Mouse (Mus musculus) fat pad, adult 2 months (tissue): Measurements from ENCODE around the gene Flt4.

Experiments
- DNase-seq: peaks from one replicate; pipeline ENCODE4 v3.0.0-alpha.2; 2011; ENCODE audit warnings: low read depth, low spot score; ENCODE audit errors: extremely low read depth

The Flt4 gene

DNA sequence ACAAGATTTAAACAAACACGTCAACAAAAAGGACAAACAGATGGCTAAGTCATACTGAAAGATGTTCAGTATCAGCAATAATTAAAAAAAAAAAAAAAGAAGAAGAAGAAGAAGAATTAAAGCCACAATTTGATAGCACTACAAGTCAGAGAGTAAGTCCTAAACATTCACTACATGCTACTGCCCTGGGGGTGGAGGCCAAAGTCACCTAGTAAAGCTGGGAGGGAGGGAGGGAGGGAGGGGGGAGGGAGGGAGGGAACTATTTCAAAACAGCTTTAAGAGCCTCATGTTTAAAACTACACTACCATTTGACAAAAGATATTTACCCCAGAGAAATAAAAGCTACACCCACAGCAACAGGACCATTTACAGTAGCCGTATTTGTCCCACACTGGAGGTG is 86.6 kb downstream of the Flt4 start:
- peak; percentile 7 for DNase-seq

DNA sequence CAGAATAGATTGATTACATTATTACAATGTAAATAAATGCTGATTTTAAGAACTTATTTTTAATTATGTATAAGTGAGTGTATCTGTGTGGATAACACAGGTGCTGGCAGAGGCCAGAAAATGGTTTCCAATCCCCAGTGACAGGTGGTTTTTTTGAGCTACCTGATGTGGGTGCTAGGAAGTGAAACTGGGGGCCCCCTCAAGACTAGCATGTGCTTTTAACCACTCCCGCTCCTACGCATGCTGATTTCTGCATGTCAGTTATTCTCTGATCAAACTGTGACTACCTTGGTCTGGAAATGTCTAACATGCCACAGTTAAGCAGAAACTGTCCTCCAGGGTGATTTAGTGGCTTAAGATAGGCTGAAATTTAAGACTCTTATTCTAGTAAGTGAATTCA is 87.4 kb downstream of the Flt4 start:
- no peak for DNase-seq

DNA sequence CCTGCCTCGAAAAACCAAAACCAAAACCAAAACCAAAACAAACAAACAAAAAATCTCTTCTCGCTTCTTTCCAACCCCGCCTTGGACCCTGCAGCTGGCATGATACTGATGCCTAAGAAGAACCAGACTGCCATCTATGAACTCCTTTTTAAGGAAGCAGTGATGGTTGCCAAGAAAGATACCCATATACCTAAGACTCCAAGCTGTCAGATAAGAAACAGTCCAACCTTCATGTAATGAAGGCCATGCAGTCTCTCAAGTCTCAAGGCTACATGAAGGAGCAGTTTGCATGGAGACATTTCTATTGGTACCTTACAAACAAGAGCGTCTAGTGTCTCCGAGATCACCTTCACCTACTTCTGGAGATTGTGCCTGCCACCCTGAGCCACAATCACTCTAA is 88.7 kb downstream of the Flt4 start:
- no peak for DNase-seq

DNA sequence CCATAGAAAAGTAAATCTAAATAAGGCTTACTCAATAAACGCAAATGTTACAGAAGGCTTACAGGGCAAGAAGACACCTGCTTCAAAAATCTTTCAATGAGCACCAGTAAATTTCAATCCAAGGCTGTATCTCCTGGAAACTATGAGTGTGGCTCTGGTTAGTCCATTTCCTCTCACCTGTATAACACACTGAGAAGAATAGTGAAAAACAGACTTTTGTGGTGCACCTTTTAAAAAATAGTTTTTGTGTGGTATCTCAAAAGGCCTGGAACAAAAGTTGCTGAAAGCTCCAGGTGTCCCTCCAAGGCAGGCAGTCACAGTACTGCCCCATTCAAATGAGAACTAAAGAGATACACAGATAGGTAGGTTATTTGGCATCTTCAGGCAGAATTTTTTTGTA is 90.0 kb downstream of the Flt4 start:
- no peak for DNase-seq

DNA sequence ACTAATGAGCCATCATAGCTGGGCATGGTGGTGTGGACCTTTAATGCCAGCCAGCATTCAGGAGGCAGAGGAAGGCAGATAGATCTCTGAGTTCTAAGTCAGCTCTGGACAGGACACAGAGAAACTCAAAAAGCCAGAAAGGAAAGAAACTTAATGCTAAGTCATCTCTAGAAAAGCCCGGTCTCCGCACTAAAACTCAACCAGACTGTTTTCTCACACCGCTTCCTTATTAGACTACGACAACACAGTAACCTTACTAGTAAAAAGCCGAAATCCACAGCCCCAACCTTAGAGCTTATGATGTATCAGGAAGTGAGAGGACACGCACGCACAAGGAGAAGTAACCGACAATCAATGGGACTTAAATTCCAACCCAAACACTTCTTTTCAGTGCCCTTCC is 93.0 kb downstream of the Flt4 start:
- DNase-seq = no peak
